Mouse (Mus musculus): Measurements from ENCODE around the gene Cap1. TPM values are rescaled to one million over a fixed set of nuclear protein-coding genes. Genes with fewer than 3 reads are reported as not detected.
A peak's percentile ranks its signal among the peaks of the same experiment; 100 is the strongest.

The Cap1 gene
- total RNA-seq (2021) = 10 to 100 TPM; 52.6 to 54.5 TPM

GRCm38 (mm10) chr4:122885768-122886578 lies at the start of gene Cap1:
Gene Cap1 (minus strand): TSS chr4:122886056.
- intact Hi-C loops (cut with DNase I) = no loop called here
- DNase-seq (ENCODE audit: low spot score) = peak; percentile 98

- DNase-seq (ENCODE audit: low spot score) = no peak
- intact Hi-C loops (cut with DNase I) = no loop called here
Measured at GRCm38 (mm10) chr4:122933857-122934256, 48.0 kb upstream of the Cap1 start.

GRCm38 (mm10) chr4:122933051-122933591 lies 47.3 kb upstream of the Cap1 start:
- DNase-seq (ENCODE audit: low spot score) = no peak
- intact Hi-C loops (cut with DNase I) = no loop called here

DNA sequence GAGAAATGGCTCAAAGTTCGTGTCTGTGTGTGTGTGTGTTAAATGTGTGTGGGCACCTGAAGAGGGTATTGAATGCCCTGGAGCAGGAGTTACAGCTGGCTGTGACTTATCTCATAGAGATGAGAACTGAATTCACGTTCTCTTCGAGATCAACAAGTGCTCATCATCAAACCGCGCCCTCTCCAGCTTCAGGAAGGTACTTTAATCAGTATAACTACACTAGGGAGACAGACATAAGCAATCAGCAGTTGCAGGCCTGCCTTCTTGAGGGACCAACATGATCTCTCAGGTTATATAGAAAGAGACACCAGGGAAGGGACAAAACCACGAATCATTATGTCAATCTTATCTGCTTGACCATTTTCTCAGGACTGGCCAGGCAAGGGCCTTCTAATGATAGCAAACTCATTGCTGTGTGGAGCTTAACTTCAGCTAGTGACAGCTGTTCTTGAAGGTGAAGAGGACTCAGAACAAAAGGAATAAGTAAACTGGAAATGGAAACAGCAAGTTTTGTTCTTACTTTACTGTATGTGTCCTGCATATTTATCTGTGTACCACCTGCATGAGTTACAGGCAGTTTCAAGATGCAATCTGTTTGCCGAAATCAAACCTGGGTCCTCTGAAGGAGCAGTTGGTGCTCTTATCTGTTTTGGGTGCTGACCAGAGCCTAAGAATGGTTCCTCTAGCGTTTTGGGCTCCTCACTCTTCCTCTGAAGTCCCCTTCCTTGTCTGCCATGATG lies 46.6 kb upstream of the Cap1 start:
- intact Hi-C loops (cut with DNase I) = no loop called here
- DNase-seq (ENCODE audit: low spot score) = no peak

DNA sequence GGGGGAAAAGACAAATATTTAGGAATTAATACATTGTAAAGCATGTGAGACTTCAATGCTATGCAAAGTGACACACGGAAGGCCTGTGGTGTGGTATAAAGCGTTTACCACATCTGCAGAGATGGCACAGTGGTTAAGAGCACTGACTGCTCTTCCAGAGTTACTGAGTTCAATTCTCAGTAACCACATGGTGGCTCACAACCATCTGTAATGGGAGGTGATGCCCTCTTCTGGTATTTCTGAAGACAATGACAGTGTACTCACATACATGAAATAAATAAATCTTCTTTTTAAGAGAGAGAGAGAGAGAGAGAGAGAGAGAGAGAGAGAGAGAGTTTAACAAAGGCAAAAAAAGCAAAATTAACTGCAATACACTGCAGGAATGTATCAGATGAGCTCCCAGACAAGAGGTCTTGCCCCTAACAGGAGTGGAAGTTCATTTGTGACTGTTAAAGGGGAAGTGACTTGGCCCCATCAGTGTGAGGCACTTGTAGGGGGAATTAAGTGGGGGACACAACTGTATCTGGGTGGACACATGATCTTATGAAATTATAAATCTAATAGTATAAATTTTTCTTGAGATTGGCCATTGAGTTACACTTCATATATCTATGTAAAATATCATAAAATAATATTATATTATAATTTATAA lies 45.2 kb upstream of the Cap1 start:
- intact Hi-C loops (cut with DNase I) = no loop called here
- no peak for DNase-seq (ENCODE audit: low spot score)

DNA sequence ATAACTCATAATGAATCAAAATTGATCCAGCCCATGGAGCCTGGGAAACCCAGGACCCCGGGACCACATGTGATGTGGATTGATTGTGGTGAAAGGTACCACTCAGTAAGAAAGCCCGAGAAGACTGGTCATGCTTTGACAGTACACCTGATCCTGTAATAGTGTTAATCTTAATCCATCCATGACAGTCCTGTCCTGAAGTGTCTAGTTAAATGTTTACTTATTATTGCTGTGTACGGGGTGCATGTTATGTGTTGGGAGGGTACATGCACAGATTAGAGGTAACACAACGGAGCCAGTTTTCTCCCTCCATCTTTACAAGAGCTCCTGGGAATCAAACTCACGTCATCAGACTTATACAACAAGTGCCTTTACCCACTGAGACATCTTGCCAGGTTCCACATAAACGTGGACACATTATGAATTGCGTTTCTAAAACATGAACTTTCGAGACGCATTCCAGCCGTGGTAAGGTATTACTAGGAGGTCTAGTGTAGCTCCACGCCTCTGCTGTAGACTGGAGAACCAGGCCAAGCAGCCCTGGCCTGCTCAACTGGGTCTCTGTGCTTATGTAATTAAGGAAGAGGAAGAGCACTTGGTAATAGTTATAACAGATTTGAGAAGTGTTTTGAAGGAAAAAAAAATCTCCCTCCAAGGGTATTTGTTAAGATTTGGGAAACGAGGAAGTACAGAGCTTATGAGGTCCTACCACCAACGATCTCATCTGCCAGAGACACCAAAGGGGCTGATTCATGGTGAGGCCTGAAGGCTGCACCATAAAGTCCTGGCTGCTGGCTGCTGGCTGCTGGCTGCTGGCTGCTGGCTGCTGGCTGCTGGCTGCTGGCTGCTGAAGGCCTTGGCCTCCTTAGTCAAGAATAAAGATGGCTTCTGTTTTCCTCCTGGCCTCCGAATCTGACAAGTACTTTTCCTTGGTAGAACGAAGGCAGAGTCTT lies 37.8 kb upstream of the Cap1 start:
- DNase-seq (ENCODE audit: low spot score) = no peak
- intact Hi-C loops (cut with DNase I) = no loop called here

- intact Hi-C loops (cut with DNase I) = no loop called here
- no peak for DNase-seq (ENCODE audit: low spot score)
Measured at GRCm38 (mm10) chr4:122922841-122923240, 37.0 kb upstream of the Cap1 start.

DNA sequence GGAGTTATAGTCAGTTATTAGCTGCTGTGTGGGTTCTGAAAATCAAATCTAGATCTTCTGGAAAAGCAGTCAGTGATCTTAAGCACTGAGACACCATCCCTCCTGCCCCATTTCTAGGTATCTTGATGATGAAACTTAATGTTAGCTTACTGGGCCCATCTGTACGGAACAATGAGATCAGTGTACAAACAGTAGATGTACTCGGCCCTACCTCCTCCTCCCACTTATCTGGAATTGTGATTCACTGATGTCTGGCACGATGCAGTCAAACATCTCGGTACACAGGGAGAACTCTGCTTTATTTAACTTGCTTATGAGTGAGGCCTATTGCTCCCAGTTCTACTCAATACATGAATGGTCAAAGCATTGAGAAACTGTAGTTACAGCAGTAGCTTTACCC lies 30.1 kb upstream of the Cap1 start:
- no peak for DNase-seq (ENCODE audit: low spot score)
- intact Hi-C loops (cut with DNase I) = no loop called here

DNA sequence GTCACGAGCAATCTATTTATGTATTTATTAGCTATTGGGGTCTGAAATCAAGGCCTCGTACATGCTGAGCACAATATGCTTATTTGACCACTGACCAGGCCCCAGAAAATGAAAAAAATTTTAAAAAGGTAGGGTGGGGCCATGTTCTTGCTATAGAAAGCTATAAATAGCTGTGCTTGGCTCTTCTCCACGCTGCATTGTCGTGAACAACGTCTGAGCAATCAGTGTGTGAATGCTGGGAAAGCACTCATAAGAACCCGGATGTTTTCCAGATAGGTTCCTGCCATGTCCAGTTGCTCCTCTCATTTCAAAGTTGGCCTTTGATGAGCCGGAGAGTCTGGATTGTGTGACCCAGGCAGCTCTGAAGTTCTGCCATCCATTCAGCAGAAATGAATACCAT lies 28.3 kb upstream of the Cap1 start:
- intact Hi-C loops (cut with DNase I) = loop anchor here (5.0 kb wide), 1 partner anchor 33 kb away; no protein-coding TSS in a partner anchor
- no peak for DNase-seq (ENCODE audit: low spot score)

- intact Hi-C loops (cut with DNase I) = loop anchor here (5.0 kb wide), 1 partner anchor 35 kb away; no protein-coding TSS in a partner anchor
Measured at GRCm38 (mm10) chr4:122912613-122913012, 26.8 kb upstream of the Cap1 start.

GRCm38 (mm10) chr4:122910577-122910976 lies 24.7 kb upstream of the Cap1 start:
- intact Hi-C loops (cut with DNase I) = loop anchor here (2.0 to 5.0 kb wide), 2 partner anchors 37 to 172 kb away; no protein-coding TSS in a partner anchor
- DNase-seq (ENCODE audit: low spot score) = no peak

More at GRCm38 (mm10) chr4:122912613-122913012, 26.8 kb upstream of the Cap1 start:
- DNase-seq (ENCODE audit: low spot score) = no peak

DNA sequence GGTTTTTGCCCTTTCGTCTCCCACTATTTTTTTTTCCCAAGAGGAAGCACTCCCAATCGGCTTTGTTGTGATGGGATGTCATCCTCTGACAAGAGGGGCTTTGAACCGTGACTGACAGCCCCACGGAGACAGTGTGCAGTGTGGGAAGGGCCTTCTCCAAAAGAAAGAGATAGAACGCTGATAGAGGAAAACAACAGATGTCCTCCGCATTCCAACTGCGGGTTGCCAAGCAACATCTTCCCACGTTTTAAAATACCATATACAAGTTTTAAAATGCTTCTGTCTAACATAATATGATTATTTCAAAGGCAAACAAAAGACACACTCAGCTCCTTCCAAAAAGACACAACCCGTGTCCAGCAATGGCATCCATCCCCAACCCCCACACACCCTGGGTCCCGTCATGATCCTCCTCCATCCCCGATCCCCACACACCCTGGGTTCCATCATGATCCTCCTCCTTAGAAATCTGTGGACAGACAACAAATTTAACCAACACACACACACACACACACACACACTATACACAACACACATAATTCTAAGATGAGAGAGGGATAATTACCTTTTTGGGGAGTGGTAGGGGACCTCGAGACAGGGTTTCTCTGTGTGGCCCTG lies 23.8 kb upstream of the Cap1 start:
- intact Hi-C loops (cut with DNase I) = loop anchor here (2.0 to 5.0 kb wide), 2 partner anchors 38 to 173 kb away; no protein-coding TSS in a partner anchor
- no peak for DNase-seq (ENCODE audit: low spot score)

- no peak for DNase-seq (ENCODE audit: low spot score)
- intact Hi-C loops (cut with DNase I) = no loop called here
Measured at GRCm38 (mm10) chr4:122905359-122905758, 19.5 kb upstream of the Cap1 start.

DNA sequence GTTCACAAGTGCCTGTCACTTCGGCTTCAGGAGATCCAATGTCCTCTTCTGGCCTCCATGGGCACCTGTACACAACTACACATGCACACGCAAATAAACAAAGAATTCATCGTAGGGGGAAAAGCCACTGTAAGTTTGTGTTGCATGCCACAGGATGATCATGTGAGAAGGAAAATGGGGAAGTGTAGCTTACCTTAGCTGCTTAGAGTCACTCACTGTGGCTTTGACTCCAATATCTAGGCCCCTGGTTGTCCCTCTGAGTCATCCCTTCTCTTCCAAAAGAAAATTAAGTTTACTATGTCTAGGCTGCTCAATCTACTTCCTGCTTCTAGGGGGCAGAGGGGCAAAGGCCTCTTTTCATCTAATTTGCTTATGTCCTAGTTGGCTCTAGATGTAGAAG lies 17.9 kb upstream of the Cap1 start:
- DNase-seq (ENCODE audit: low spot score) = no peak
- intact Hi-C loops (cut with DNase I) = no loop called here

DNA sequence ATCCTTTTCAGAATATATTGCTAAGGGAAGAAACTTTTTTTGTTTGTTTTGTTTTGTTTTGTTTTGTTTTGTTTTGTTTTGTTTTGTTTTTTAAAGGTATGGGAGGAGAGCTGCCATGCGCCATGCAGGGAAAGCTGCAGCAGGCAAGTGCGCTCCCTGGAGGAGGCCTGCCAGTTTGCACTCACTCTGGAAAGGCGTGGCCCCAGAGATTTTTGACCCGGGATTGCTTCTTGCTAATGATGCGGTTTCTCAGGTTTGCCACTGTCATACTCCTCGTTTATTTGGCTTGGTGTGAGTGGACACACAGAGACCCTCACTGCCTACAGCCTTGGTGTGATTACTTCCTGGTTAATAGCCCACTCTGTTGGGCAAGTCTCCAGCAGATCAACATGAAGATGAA lies 16.3 kb upstream of the Cap1 start:
- no peak for DNase-seq (ENCODE audit: low spot score)
- intact Hi-C loops (cut with DNase I) = no loop called here

GRCm38 (mm10) chr4:122898313-122898712 lies 12.5 kb upstream of the Cap1 start:
- intact Hi-C loops (cut with DNase I) = loop anchor here (2.0 to 5.0 kb wide), 2 partner anchors 86 to 184 kb away; no protein-coding TSS in a partner anchor
- DNase-seq (ENCODE audit: low spot score) = no peak

DNA sequence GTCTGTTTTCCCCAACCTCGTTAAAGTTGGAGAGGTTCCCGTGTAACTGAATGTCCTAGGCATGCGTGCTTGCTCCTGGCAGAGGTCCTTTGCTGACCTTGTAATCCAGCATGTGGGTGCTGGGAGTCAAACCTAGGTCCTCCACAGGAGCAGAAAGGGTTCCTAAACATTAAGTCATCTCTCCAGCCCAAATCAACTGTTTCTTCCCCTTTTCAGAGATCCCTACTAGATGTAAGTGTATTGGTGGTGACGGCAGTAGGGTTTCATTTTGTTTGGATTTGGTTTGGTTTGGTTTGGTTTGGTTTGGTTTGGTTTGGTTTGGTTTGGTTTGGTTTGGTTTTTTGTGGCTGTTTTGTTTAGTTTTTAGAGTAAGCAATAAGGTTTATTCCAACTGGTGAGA lies 11.9 kb upstream of the Cap1 start:
- intact Hi-C loops (cut with DNase I) = loop anchor here (2.0 to 5.0 kb wide), 2 partner anchors 87 to 185 kb away; no protein-coding TSS in a partner anchor

DNA sequence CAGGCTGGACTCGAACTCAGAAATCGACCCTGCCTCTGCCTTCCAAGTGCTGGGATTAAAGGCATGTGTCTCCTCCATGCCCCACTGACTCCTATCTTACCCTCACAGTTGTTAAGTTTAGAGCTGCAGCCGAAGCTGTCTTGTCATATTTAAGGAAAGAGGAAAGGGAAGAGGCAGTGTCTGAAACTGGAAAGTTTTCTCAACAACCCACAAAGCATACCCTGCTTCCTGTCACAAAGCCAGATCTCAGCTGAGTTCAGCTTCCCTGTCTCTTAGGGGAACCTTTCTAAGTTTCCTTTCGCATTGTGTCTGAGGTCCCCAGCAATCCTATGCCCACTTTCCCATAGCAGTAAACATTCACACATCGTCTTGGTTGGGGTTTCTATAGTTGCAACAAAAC lies 6.3 kb upstream of the Cap1 start:
- intact Hi-C loops (cut with DNase I) = no loop called here
- no peak for DNase-seq (ENCODE audit: low spot score)

More for the DNA sequence above, 11.9 kb upstream of the Cap1 start:
- DNase-seq (ENCODE audit: low spot score) = no peak

DNA sequence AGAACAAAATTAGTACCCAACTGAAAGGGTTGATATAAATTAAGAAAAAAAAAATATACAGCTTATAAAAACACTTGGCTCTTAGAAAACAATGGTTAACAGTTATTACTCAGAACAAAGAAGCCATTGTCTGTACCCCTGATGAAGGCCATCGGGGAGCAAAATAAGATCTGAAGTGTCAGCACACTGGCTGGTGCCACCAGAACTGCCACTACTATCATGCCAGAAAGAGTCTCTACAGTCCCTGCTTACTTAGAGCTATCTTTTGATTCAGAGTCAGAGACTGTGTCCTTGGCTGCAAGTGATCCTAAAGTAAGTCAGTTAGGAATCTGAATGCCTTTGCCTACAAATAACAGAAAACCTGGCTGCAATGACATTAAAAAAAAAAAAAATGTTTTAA lies 5.7 kb upstream of the Cap1 start:
- intact Hi-C loops (cut with DNase I) = no loop called here
- no peak for DNase-seq (ENCODE audit: low spot score)

Measured in heart, postnatal 25 days (tissue).